Mouse (Mus musculus): ENCODE data around the gene Slc7a14.

- no peak for TF ChIP-seq EP300 (IDR thresholded peaks at IDR 0.05; ENCODE audit: insufficient read depth, low read depth, low read length)
- TF ChIP-seq CTCF (IDR thresholded peaks at IDR 0.05), result no peak
These were observed 42.3 kb downstream of the Slc7a14 start for GRCm38 (mm10) chr3:31267921-31268320.
